Mouse (Mus musculus) C2C12 (cell line): ENCODE measurements around the gene Fgd5.

ENCODE experiments used
- CTCF ChIP-seq: IDR thresholded peaks from one replicate; pipeline ENCODE4 v1.5.1; 2011; ENCODE audit not compliant: control insufficient read depth, insufficient read depth, insufficient read length
- MAX ChIP-seq: IDR thresholded peaks from one replicate; pipeline ENCODE4 v1.6.1; 2011; ENCODE audit warnings: mild to moderate bottlenecking, control low read depth

DNA sequence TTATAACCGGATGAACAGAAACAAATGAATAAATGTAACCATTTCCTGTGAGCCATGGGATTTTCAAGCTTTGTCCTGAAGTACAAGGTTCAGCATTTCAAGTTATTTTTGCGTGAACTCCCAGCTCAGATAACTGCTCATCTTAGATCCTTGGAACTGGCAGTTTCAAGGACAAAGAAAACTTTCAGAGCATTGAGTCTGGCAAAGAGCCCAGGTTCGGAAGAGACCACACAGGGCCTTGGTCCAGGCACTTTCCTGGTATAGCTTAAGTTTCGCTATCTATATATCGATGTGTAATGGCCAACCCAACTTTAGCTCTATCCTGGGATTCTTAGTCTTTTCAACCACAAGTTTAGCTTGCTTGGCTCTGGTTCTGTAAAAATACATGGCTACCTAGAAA, 47.4 kb upstream of the Fgd5 start:
- no peak for TF ChIP-seq CTCF
- TF ChIP-seq MAX = no peak
